Mouse (Mus musculus) erythroblast, embryonic 14.5 days (primary cell): ENCODE data around the gene Prr23a1. TPM values are rescaled to one million over a fixed set of nuclear protein-coding genes. Genes with fewer than 3 reads are reported as not detected.
"Not testable (repeated sequence)": the region's sequence is repeated elsewhere in the genome, so short reads cannot be mapped to it uniquely, and the experiment has no call there.

ENCODE experiments used
- H3K27me3 ChIP-seq: 2 replicates; pipeline ENCODE4 v1.6.1; 2012; ENCODE audit warnings: inconsistent platforms; ENCODE audit not compliant: control insufficient read depth
- H3K36me3 ChIP-seq: 2 replicates; pipeline ENCODE4 v1.6.1; 2012; ENCODE audit warnings: mild to moderate bottlenecking, inconsistent platforms; ENCODE audit not compliant: control insufficient read depth
- H3K4me1 ChIP-seq: 2 replicates; pipeline ENCODE4 v1.6.1; 2012; ENCODE audit warnings: inconsistent platforms; ENCODE audit not compliant: control insufficient read depth
- H3K4me3 ChIP-seq: replicated peaks from 2 replicates; pipeline ENCODE3; 2012; ENCODE audit warnings: moderate library complexity, mild to moderate bottlenecking, inconsistent platforms
- H3K9me3 ChIP-seq: 2 replicates; pipeline ENCODE4 v1.6.1; 2012; ENCODE audit warnings: low read length, inconsistent platforms, mixed read lengths; ENCODE audit not compliant: control insufficient read depth
- GATA1 ChIP-seq: IDR thresholded peaks from 2 replicates; pipeline ENCODE4 v1.6.1; 2012; ENCODE audit warnings: low read length, inconsistent platforms, mixed read lengths
- TAL1 ChIP-seq: IDR thresholded peaks from 3 replicates; pipeline ENCODE4 v1.6.1; 2012; ENCODE audit warnings: low read length, inconsistent platforms, mixed read lengths
- polyA plus RNA-seq: library from polyadenylated mRNA; stranded (reverse); fragments of >175 nt; gene quantifications from 2 replicates; pipeline ENCODE4 v1.2.3, GENCODE M21; 2012

Gene Prr23a1
- not detected in 2 replicates for polyA plus RNA-seq

DNA sequence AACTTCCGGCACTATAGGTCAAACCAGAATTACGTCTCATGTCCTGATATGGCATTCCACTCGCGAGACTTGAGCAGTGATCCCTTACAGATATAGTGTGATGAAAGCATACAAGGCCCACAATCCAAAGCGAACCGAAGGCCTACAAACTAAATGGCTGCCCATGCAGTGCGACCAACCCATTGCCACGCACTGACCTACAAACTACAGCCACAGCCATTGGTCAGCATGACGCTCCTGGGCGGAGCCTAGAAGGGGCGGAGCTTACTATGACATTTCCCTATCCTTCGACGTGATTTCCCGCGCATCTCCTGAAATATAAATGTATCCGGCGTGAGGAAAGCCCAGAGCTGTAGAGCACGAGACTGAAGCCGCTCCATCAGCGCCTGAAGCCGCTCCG lies at the start of gene Prr23a1:
TSS of gene Prr23a1 (plus strand) at position 387 of the 400 bp plus-strand sequence.
- no peaks in the 10 kb centered on the region for H3K4me1 ChIP-seq
- H3K4me3 ChIP-seq, result no peak within 1 kb of the TSS
- peaks cover 12% of the 10 kb centered on the region for H3K9me3 ChIP-seq
- TF ChIP-seq GATA1 (no peak), TAL1 (no peak)
- no peaks in the 10 kb centered on the region for H3K36me3 ChIP-seq
- H3K27me3 ChIP-seq, result peaks cover 5% of the 10 kb centered on the region

DNA sequence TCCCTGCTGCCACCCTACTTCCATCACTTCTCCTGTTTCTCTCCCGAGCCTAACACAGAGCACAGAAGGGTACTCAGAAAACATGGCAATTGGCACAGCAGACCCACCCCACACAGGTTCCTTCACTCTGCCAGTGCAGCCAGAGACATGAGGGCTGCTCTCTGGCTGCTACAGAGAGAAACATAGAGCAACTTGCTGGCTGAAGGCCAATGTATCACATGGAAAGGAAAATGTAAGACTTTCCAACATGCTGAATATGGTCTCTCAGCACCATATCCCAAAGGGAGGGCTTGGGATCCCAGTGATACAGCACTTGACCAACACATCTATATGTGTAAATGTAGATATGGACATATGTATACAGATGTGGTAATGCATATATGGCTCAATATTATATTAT lies 43.3 kb upstream of the Prr23a1 start:
- H3K9me3 ChIP-seq, result no peaks in the 10 kb centered on the region
- no peak for TF ChIP-seq GATA1
- H3K4me3 ChIP-seq, result no peak overlapping the region
- no peaks in the 10 kb centered on the region for H3K4me1 ChIP-seq
- no peaks in the 10 kb centered on the region for H3K27me3 ChIP-seq
- no peaks in the 10 kb centered on the region for H3K36me3 ChIP-seq

GRCm38 (mm10) chr9:98803971-98804370 lies 38.3 kb upstream of the Prr23a1 start:
- H3K4me1 ChIP-seq, result no peaks in the 10 kb centered on the region
- no peaks in the 10 kb centered on the region for H3K27me3 ChIP-seq
- H3K36me3 ChIP-seq, result no peaks in the 10 kb centered on the region
- H3K9me3 ChIP-seq, result no peaks in the 10 kb centered on the region
- no peak overlapping the region for H3K4me3 ChIP-seq
- TF ChIP-seq GATA1 (no peak), TAL1 (no peak)

DNA sequence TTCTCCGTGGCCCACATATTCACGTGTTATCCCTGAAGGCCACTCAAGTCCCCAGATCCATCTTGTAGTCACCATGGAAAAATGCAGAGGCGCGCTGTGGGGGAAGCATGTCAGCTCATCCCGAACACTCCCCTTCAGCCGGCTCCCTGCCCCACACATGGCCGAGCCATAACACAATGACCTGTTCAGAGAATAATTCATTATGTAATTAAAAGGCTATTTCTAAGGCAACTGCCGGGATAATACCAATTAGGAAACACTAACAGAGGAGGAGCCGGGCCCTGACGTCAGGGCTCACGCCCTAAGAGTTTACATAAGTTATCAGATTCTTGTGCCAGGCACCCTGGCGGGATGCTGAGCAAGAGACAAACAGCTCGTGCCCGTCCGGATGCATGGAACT lies 36.8 kb upstream of the Prr23a1 start:
- no peaks in the 10 kb centered on the region for H3K9me3 ChIP-seq
- TF ChIP-seq GATA1, result no peak
- TF ChIP-seq TAL1, result no peak
- H3K36me3 ChIP-seq, result no peaks in the 10 kb centered on the region
- H3K27me3 ChIP-seq, result no peaks in the 10 kb centered on the region
- H3K4me3 ChIP-seq, result no peak overlapping the region
- H3K4me1 ChIP-seq, result no peaks in the 10 kb centered on the region

DNA sequence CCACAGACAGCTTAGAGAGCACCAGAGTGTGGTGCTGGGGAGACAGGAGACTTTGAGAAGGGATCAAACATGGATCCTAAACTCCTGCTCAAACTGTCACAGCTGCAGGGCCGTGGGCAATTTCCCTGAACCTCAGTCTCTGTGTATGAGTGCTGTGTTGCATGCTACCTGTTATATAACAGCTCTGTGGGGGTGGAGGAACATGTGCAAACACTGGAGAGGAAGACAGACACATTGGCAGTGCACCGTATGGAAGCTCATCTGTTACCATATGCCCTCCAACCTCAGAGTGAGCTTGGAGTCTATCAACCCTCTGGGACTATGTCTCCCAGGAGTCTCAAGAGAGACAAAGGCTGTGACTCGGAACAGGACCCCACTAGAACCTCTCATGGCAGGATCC lies 36.4 kb upstream of the Prr23a1 start:
- Histone ChIP-seq H3K27me3 (no peaks in the 10 kb centered on the region), H3K36me3 (no peaks in the 10 kb centered on the region), H3K4me1 (no peaks in the 10 kb centered on the region), H3K4me3 (no peak overlapping the region), H3K9me3 (no peaks in the 10 kb centered on the region)
- TF ChIP-seq TAL1 (no peak), GATA1 (no peak)

- TF ChIP-seq TAL1 (no peak), GATA1 (no peak)
- H3K4me3 ChIP-seq, result no peak overlapping the region
- H3K4me1 ChIP-seq, result no peaks in the 10 kb centered on the region
- H3K9me3 ChIP-seq, result no peaks in the 10 kb centered on the region
- no peaks in the 10 kb centered on the region for H3K27me3 ChIP-seq
- H3K36me3 ChIP-seq, result no peaks in the 10 kb centered on the region
Observed at GRCm38 (mm10) chr9:98807631-98808030, 34.7 kb upstream of the Prr23a1 start.

GRCm38 (mm10) chr9:98809526-98809925 lies 32.8 kb upstream of the Prr23a1 start:
- not testable (repeated sequence) for H3K4me1 ChIP-seq, H3K4me3 ChIP-seq, H3K27me3 ChIP-seq, H3K36me3 ChIP-seq, H3K9me3 ChIP-seq

GRCm38 (mm10) chr9:98816066-98816465 lies 26.2 kb upstream of the Prr23a1 start:
- no peaks in the 10 kb centered on the region for H3K9me3 ChIP-seq
- no peak overlapping the region for H3K4me3 ChIP-seq
- H3K4me1 ChIP-seq, result no peaks in the 10 kb centered on the region
- no peaks in the 10 kb centered on the region for H3K27me3 ChIP-seq
- H3K36me3 ChIP-seq, result no peaks in the 10 kb centered on the region
- TF ChIP-seq GATA1 (no peak), TAL1 (no peak)

DNA sequence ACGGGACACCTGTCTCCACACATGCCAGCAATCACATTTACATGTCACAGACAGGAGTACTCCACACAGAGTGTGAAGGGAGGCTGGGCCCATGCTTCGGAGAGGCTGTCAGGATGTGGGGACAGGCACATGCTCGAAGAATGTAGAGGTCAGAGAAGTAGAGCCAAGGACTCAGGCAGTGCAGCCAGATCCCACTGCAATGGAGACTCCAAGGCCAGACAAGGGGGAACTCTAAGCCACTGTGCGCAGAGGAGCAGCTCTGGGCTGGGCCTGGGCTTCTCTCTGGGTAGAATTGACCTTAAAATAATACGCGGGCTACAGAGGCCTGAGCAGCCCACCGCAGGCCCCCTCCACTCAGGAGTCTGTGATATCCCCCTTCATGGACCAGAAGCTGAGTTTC lies 24.7 kb upstream of the Prr23a1 start:
- no peaks in the 10 kb centered on the region for H3K27me3 ChIP-seq
- no peaks in the 10 kb centered on the region for H3K36me3 ChIP-seq
- H3K4me1 ChIP-seq, result no peaks in the 10 kb centered on the region
- no peaks in the 10 kb centered on the region for H3K9me3 ChIP-seq
- H3K4me3 ChIP-seq, result no peak overlapping the region
- no peak for TF ChIP-seq TAL1

- TF ChIP-seq GATA1 (no peak), TAL1 (no peak)
- no peaks in the 10 kb centered on the region for H3K36me3 ChIP-seq
- no peaks in the 10 kb centered on the region for H3K4me1 ChIP-seq
- H3K9me3 ChIP-seq, result no peaks in the 10 kb centered on the region
- H3K27me3 ChIP-seq, result no peaks in the 10 kb centered on the region
- H3K4me3 ChIP-seq, result no peak overlapping the region
Observed at GRCm38 (mm10) chr9:98818971-98819370, 23.3 kb upstream of the Prr23a1 start.
